Mouse (Mus musculus) cortical plate, adult 2 months (tissue): ENCODE measurements around the gene 7420426K07Rik. TPM values are rescaled to one million over a fixed set of nuclear protein-coding genes. Genes with fewer than 3 reads are reported as not detected.

Source experiments
- H3K27ac ChIP-seq: fragments of 200-500 bp; 2 replicates; pipeline ENCODE4 v1.5.1; 2012; ENCODE audit warnings: low read length, control low read depth, inconsistent platforms; ENCODE audit not compliant: insufficient read depth
- H3K4me1 ChIP-seq: fragments of 200-500 bp; 2 replicates; pipeline ENCODE4 v1.6.1; 2011; ENCODE audit warnings: low read length; ENCODE audit not compliant: control insufficient read depth, insufficient read depth
- H3K4me3 ChIP-seq: fragments of 200-500 bp; 2 replicates; pipeline ENCODE4 v1.5.1; 2011; ENCODE audit warnings: mild to moderate bottlenecking, low read length, control low read depth; ENCODE audit not compliant: insufficient read depth
- CTCF ChIP-seq: fragments of 200-500 bp; IDR thresholded peaks from 2 replicates; pipeline ENCODE4 v1.5.1; 2011; ENCODE audit warnings: mild to moderate bottlenecking, control low read depth, low read length; ENCODE audit not compliant: insufficient read depth; ENCODE audit errors: extremely low read depth
- POLR2A ChIP-seq: fragments of 200-500 bp; IDR thresholded peaks from 2 replicates; pipeline ENCODE4 v1.6.1; 2011; ENCODE audit warnings: mild to moderate bottlenecking, low read length, control low read depth; ENCODE audit not compliant: insufficient read depth; ENCODE audit errors: extremely low read depth
- polyA plus RNA-seq: library from polyadenylated mRNA; depleted of rRNA; stranded (reverse); fragments of >200 nt; gene quantifications from 2 replicates; pipeline ENCODE4 v1.2.3, GENCODE M21; 2012; rRNA removed

Gene 7420426K07Rik
- polyA plus RNA-seq, 1 experiment, result not detected

- no peak overlapping the region for H3K4me3 ChIP-seq
- H3K27ac ChIP-seq, result no peak overlapping the region
- no peaks in the 10 kb centered on the region for H3K4me1 ChIP-seq
- TF ChIP-seq POLR2A, result no peak
- no peak for TF ChIP-seq CTCF
These were observed 32.4 kb downstream of the 7420426K07Rik start for GRCm38 (mm10) chr9:98935190-98935909.

GRCm38 (mm10) chr9:98939290-98939689 lies 36.4 kb downstream of the 7420426K07Rik start:
- no peak overlapping the region for H3K4me3 ChIP-seq
- TF ChIP-seq POLR2A (no peak), CTCF (peak; percentile 31; the same call in 1 of the 2 replicates)
- H3K4me1 ChIP-seq, result no peaks in the 10 kb centered on the region
- H3K27ac ChIP-seq, result no peak overlapping the region

GRCm38 (mm10) chr9:98952171-98953050 lies 49.5 kb downstream of the 7420426K07Rik start:
- no peak for TF ChIP-seq POLR2A
- TF ChIP-seq CTCF, result no peak
- no peaks in the 10 kb centered on the region for H3K4me1 ChIP-seq
- H3K4me3 ChIP-seq, result no peak overlapping the region
- H3K27ac ChIP-seq, result no peak overlapping the region

- TF ChIP-seq CTCF (no peak), POLR2A (no peak)
- H3K27ac ChIP-seq, result no peak overlapping the region
- no peaks in the 10 kb centered on the region for H3K4me1 ChIP-seq
- no peak overlapping the region for H3K4me3 ChIP-seq
These were observed 50.4 kb downstream of the 7420426K07Rik start for GRCm38 (mm10) chr9:98953291-98953690.

- Histone ChIP-seq H3K4me1 (no peaks in the 10 kb centered on the region), H3K4me3 (no peak overlapping the region), H3K27ac (no peak overlapping the region)
- TF ChIP-seq CTCF (no peak), POLR2A (no peak)
These were observed 50.9 kb downstream of the 7420426K07Rik start for GRCm38 (mm10) chr9:98953830-98954229.

Other genes with a start within 250 kb of the 7420426K07Rik start
- not detected in 2 replicates for gene Prr23a1, start 60.6 kb upstream of the 7420426K07Rik start, polyA plus RNA-seq
- not detected in 2 replicates for gene Prr23a2, start 46.6 kb upstream of the 7420426K07Rik start, polyA plus RNA-seq
- not detected in 2 replicates for gene Prr23a3, start 38.4 kb upstream of the 7420426K07Rik start, polyA plus RNA-seq
- 0.19 and 0.25 TPM in 2 replicates for gene Foxl2, start 52.2 kb downstream of the 7420426K07Rik start, polyA plus RNA-seq
- gene Faim, start 83.3 kb downstream of the 7420426K07Rik start, polyA plus RNA-seq, result 27.0 and 28.8 TPM in 2 replicates
- gene Gm1123, start 132.6 kb downstream of the 7420426K07Rik start, polyA plus RNA-seq, result not detected in 2 replicates
- gene Pik3cb, start 237.5 kb downstream of the 7420426K07Rik start, polyA plus RNA-seq, result 12.6 and 13.0 TPM in 2 replicates